Mouse (Mus musculus): ENCODE data around the gene Psmd4.

DNA sequence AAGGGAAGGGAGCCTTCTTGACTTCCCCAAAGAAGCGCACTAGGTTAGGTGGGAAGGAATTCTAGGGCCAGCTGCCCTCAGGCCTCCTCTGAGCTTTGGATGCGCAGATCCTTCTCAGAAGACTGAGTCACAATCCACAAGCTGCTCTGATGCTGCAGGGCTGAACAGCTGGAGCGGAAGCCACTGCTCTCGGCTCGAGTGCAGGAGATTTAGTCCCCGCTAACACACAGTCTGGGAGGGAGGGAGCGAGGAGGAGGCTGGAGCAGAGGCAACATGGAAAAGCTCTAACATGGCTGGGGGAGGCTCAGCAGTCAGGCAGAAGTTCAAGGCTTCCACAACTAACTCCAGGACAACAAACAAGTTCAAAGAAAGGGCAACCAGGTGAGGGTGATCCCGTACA, 15.7 kb upstream of the Psmd4 start:
- TF ChIP-seq GATA1 (IDR thresholded peaks at IDR 0.05; ENCODE audit: borderline replicate concordance, low read length) (no peak), FLI1 (IDR thresholded peaks at IDR 0.05; ENCODE audit: low read length) (no peak)
